Mouse (Mus musculus): ENCODE measurements around the gene Lrrk1.

The Lrrk1 gene

DNA sequence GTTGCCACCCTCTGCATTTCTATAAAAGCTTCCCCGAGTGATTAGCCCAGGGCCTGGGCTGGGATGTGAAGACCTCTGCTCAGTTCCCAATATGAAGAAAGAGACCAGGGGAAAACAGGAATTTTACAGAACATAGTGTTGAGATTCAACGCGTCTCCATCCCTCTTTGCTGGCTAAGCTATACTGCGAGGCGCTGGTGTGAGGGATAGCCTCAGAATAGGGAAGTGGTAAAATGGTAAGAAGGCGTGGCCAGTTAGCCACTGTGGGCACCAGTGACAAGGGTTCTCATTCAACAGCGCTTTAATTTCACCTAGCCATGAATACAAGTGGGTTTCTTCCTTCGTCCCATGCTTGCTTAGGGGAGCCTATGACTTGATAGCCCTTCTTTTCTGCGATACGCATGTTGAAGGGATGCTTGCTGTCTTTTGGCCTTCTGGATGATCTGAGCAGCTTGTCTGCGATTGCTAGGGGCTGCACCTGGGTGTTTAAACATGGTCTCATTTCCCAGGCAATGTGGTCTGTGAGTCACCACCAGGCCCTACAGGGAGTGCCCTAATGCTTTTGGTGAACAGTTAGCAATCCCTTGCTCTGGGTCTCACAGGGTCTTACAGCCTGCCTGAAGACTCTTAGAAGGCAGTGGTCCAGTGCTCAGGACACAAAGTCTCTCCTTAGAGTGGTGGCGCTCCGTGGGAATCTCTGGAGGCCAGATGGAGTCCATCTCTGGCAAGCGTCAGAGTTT lies 84.1 kb downstream of the Lrrk1 start:
- DNase-seq (ENCODE audit: low read depth, low spot score) = no peak

DNA sequence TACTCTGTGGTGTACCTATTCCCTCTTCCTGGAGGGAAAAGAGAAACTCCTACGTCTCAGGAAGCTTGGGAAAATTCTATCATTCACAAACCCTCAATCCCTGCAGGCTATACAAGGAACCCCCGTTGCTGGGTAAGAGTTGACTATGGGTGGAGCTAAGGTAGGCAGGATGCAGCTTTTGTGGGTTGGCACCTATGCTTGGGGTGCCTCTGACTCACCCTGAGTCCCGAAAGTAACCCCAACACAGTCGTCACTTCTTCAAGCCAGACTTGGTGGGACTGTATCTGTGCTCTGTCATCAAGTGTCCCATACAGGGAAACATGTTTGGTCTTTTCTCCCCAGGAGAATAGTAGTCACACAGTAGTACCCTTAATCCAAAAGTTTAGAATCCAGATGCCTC lies 86.7 kb downstream of the Lrrk1 start:
- DNase-seq (ENCODE audit: low read depth, low spot score) = no peak

DNA sequence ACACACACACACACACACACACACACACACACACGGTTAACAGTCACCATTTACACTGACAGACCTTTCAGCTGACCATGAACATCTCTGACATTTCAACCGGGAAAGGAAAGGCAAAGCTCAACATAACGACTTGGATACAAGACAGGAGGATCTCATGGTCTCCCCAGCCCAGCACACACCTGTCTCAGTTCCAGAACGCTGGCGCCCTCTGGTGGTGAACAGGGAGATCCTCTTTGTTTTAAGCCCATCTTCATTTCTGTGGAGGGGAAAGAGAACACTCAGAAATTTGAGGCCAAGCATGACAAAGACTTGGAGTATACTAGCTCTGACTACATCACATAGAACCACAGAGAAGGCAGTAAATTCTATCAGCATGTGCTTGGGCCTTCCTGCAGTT lies 87.5 kb downstream of the Lrrk1 start:
- peak; percentile 72 for DNase-seq (ENCODE audit: low read depth, low spot score)

GRCm38 (mm10) chr7:66297656-66298021 lies 90.5 kb downstream of the Lrrk1 start:
- DNase-seq (ENCODE audit: low read depth, low spot score) = no peak

GRCm38 (mm10) chr7:66296921-66297655 lies 91.1 kb downstream of the Lrrk1 start:
- no peak for DNase-seq (ENCODE audit: low read depth, low spot score)

- no peak for DNase-seq (ENCODE audit: low read depth, low spot score)
These were observed 95.4 kb downstream of the Lrrk1 start for GRCm38 (mm10) chr7:66292552-66293376.

DNA sequence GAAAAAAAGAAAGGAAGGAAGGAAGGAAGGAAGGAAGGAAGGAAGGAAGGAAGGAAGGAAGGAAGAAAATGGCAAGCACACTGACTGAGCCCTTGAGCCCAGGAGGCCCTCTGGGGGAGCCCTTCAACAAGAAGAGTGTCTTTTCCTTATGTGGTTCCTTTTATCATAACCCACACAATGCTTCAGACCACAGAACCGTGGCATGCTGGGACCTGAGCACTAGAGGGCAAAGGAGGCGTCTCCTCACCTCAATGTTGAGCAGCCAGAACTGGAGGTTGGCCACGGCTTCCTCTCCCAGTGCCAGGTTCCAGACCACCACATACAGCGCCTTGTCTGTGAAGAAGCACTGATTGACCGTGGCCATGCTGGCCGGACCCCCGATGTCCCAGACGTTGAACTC lies 96.1 kb downstream of the Lrrk1 start:
- DNase-seq (ENCODE audit: low read depth, low spot score) = no peak

GRCm38 (mm10) chr7:66282984-66283612 lies 105.1 kb downstream of the Lrrk1 start:
- DNase-seq (ENCODE audit: low read depth, low spot score) = no peak

DNA sequence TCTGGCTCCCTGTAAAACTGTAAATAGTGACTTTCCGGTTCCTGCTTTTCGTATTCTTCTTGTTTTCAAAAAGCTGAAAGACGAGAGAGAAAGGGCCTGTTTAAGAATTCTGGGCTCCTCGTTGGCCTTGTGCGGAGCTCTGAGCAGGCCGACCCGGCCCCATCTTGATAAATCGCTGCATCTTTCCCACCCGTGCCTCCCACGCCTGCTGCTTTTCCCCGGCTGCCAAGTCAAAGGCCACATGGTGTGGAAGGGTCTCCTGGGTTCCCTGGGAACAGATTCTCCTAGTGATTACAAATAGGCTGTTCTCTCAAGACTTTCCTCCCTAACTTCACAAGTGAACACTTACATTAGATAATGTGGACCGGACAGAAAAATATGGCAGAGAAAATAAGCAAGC lies 105.9 kb downstream of the Lrrk1 start:
- DNase-seq (ENCODE audit: low read depth, low spot score) = no peak

GRCm38 (mm10) chr7:66278001-66278400 lies 110.1 kb downstream of the Lrrk1 start:
- DNase-seq (ENCODE audit: low read depth, low spot score) = no peak

- DNase-seq (ENCODE audit: low read depth, low spot score) = no peak
These were observed 114.7 kb downstream of the Lrrk1 start for GRCm38 (mm10) chr7:66273494-66273893.

- DNase-seq (ENCODE audit: low read depth, low spot score) = no peak
These were observed 116.9 kb downstream of the Lrrk1 start for GRCm38 (mm10) chr7:66271226-66271625.

DNA sequence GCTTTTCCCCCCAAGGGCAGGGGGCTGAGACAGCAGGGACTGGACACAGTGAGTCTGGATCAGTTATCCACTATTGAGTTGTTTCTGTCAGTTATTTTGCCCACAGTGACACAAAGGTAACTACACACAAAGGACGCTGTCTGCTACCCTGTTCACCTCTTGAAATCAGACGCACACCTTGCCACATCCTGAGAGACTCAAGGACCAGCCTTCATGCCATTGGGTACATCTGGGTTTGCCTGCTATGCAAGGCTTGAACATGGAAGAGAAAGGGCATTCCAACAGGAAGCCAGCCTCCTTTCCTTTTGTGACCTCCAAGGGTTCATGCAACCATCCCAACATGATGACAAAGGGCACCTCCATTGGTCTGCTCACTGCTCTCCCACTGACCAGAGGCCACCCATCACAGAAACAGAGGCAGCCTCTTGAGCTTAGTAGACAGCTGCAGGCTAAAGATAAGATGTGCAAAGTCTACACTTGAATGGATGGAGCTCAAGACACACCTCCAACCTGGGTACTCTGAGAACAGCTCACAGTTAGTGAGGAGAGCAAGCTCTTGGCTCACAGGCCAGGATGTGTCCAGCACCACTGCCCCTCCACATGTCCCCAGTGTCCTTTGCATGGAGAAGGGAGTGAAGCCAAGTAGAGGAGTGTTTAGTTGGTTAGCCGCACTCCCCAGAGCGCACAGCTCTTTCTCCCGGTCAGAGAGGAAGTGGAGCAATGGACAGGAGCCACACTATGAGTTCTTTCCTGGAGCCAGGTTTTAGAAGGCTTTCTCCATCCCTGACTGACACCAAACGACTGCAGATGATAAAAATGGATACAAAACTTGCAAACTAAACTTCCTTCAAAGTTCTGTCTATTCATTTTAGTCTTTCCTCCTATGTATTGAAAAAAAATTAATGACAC lies 121.0 kb downstream of the Lrrk1 start:
- DNase-seq (ENCODE audit: low read depth, low spot score) = no peak

DNA sequence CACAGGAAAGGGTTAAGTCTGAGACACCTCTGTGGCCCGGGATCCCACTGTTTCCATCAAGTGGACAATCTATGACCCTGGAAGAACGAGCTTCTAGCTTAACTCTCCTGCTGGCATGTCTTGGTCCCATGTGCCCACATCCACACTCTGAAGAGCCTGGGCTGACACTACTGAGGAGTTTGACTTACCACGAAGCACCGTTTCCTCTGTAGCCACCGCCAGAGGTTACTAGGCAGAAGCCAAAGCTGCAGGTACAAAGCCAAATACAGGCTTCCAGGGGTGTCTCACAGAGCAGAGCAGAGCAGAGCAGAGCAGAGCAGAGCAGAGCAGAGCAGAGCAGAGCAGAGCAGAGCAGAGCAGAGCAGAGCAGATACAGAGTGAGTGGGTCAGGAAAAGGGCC lies 124.7 kb downstream of the Lrrk1 start:
- DNase-seq (ENCODE audit: low read depth, low spot score) = no peak

GRCm38 (mm10) chr7:66262570-66263156 lies 125.5 kb downstream of the Lrrk1 start:
- DNase-seq (ENCODE audit: low read depth, low spot score) = no peak

DNA sequence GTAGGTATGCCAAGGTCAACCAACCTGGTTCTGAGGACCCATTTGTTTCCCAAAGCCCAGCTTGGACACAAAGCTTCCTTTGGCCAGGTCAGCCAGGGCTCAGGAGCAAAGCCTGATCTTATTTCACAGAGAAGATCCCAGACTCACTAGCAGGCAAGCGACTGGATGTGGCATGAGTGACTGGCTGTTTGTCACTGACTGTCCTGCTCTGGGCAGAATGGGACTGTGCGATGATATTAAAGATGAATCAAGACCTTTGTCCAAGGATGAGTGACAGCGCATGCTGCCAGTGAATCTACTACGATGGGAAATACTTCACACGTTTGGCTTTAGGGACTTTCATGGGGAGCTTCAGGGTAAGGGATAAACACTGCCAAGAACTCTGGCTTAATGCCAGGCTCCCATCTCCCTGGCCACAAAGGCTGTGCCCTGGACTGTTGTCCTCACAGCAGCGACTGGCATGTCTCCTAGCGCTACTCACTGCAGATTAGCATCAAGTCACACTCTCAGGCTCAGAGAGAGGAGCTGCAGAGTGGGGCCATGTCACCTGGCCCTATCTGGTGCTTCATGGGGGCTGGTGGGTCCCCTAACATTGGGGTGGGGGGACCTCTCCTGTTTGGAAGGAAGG lies 127.3 kb downstream of the Lrrk1 start:
- DNase-seq (ENCODE audit: low read depth, low spot score) = no peak

GRCm38 (mm10) chr7:66260295-66260694 lies 127.9 kb downstream of the Lrrk1 start:
- no peak for DNase-seq (ENCODE audit: low read depth, low spot score)

DNA sequence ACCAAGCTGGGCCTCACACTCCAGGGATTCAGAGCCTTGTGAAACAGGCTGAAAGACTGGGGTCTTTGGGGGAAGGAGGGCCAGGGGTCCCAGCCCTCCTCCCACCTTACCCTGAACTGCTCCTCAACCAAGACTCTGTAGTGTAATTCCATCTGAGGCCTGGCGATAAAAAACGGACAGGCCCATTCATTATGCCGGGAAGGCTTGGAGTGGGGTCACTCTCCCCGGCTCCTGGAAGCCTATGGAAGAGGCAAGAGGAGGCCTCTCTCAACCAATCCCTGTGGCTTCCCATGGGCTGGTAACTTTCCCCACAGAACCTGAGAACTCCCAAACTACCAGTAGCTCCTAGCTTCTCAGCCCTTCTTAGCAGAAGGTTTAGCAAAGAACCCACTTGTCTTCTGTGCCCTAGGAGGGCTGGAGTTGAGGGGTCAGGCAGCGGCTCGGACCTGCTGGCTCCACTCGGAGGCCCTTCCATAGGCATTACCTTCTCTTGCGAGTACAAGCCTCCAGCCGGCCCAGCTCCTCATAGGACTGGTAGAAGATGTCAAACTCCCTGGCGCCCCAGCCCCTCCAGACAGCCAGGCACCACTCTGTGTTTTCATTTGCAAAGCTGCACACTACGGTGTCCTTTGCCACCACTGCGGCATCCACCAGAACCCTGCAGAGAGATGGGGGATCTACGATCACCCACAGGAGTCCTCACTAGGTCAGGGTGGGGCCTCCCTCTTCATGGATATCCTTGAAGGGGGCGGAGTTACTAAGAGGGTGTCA lies 128.5 kb downstream of the Lrrk1 start:
- DNase-seq (ENCODE audit: low read depth, low spot score) = no peak

GRCm38 (mm10) chr7:66258997-66259396 lies 129.2 kb downstream of the Lrrk1 start:
- DNase-seq (ENCODE audit: low read depth, low spot score) = no peak

Measured in brain, embryonic 18.5 days (tissue).